Mouse (Mus musculus): ENCODE data around the gene Rps6.
A peak's percentile ranks its signal among the peaks of the same experiment; 100 is the strongest.
"Not testable (repeated sequence)": the region's sequence is repeated elsewhere in the genome, so short reads cannot be mapped to it uniquely, and the experiment has no call there.

Gene Rps6

DNA sequence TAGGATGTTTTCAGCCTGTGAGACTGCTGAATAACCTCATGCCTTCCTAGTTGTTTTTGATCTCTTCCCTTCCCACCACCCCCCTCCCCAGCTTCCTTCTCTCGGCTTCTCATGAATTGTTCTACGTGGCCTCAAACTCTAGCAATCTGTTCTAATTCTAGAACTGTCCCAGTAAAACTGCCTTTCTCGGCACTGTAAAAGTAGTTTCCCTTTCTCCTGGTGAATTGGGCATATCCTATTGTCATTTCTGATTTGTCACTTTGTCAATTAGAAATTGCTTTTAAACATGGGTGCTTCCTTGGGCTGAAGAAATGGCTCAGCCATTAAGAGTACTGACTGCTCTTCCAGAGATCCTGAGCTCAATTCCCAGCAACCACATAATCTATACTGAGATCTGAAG is 5.2 kb downstream of the Rps6 start:
- DNase-seq (ENCODE audit: low spot score in 2 of 2), result no peak

DNA sequence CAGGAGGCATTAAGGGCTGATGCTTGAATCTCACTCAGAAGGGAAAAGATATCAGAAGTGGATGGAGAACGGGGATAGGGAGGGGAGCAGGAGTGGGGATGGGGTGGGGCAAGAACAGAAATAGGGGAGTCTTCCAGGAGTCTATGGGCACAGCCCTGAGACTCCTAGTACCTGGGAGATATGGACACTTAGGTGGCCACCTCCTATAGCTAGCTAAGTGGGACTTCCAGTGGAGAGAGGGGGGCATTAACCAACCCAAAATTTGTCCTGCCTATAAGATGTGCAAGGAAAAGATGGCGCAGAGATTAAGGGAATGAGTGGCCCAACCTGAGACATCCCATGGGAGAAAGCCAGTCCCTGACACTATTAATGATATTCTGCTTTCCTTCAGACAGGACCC is 5.9 kb downstream of the Rps6 start:
- DNase-seq (ENCODE audit: low spot score in 2 of 2), result no peak

DNA sequence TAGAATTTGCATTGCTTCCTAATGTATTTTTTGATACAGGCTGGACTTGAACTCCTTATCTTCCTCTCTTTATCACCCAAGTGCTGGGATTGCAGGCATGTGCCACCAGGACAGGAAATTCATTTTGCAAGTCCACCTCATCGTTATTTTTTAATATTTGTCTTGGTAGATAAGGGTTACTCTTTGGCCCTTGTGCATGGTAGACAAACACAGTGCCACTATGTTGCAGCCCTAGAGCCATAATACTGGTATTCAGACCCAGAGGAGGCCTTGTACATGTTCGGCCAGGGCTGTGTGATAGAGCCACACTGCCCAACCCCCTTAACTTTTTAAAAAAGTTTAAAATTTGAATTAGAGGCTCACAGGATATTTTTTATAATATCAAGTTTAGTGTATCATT is 10.0 kb downstream of the Rps6 start:
- no peak for DNase-seq (ENCODE audit: low spot score in 2 of 2)

DNA sequence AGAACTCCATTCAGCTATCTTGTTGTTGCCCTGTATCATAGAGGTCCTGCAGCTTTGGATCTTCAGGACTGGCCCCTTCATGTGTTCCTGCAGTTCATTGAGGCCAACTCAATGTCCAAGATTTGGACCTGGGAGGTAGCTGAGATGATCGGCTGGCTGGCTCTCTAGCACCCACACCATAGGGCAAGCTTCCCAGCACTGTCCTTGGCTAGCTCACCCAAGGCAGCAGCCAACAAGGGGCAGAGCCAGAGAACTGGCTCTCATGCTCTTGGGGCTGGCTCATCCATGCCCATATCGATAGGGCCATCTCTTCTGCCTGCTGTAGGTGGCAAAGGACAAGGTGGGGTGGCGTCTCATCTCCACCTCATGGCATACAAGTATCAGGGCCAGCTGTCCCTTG is 11.8 kb downstream of the Rps6 start:
- peak; percentile 20 to 22 for DNase-seq (ENCODE audit: low spot score in 2 of 2)

DNA sequence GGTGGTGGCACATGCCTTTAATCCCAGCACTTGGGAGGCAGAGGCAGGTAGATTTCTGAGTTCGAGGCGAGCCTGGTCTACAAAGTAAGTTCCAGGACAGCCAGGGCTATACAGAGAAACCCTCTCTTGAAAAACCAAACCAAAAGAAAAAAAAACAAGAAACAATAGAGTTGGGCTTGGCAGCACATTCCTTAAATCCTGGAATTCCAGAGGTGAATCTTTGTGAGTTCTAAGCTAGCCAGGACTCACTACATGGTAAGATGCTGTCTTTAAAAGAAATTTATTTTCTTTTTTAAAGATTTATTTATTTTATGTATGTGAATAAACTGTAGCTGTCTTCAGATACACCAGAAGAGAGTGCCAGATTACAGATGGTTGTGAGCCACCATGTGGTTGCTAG is 16.1 kb downstream of the Rps6 start:
- not testable (repeated sequence) for DNase-seq (ENCODE audit: low spot score in 2 of 2)

DNA sequence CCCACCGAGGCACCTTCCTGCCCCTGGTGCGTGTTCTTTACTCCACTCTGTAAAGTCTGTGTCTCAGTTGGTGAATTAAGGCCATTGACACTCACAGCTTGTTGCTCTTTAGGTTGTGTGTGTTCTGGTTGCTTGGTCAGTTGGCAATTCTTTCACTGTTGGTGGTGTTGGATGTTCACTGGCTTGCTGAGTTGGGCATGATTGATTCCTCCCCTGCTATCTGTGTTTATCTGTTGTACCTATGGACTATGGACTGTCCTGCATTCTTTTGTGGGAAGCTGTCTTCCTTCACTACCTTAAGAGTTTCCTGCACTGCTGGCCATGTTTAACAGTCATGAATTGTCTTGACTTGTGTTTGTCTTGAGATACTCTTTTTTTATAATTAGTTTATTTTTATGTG is 25.3 kb downstream of the Rps6 start:
- DNase-seq (ENCODE audit: low spot score in 2 of 2), result no peak

DNA sequence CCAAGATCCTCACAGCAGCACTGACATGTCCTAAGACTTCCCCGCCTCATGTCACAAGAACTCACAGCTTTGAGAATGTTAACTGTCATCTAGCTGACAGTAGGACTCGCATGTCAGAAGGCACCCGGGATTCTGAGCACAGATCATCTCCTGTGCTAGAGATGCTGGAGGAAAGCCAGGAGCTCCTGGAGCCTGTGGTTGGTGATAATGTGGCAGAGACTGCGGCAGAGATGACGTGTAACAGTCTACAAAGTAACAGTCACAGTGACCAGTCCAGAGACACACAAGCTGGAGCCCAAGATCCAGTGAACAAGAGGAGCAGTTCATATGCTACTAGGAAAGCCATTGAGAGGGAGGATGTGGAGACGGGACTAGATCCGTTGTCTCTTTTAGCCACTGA is 32.1 kb downstream of the Rps6 start:
- DNase-seq (ENCODE audit: low spot score in 2 of 2), result no peak

DNA sequence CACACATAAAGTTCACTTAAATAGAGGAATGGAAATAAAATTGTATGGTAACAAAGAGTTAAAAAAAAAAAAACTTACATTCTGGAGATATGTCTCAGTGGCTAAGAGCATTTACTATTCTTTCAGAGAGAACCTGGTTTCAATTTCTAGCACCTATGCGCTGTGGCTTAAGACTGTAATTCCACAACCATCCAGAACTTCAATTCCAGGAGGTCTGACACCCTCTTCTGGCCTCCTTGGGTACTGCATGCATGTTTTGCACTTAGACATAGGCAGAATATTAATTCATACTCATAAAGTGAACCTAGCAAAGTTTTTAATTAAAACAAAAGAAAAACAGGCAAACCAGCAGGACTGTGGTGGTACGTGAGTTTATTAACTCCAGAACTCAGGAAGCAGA is 34.0 kb downstream of the Rps6 start:
- peak in 1 of 2 experiments; percentile 13 for DNase-seq (ENCODE audit: low spot score in 2 of 2)

DNA sequence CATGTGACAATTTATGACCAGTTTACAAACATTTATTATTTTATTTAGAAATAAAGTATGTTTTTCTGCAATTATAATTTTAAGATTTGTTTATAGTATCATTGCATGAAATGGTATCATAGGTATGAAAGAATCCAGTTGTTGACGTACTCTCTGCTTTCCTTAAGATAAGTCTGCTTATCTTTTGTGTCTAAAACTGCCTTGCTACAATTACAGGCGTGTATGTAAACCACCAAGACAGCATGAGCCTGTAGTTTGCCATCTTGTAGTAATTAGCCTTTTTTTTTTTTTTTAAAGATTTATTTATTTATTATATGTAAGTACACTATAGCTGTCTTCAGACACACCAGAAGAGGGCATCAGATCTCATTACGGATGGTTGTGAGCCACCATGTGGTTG is 42.4 kb downstream of the Rps6 start:
- no peak for DNase-seq (ENCODE audit: low spot score in 2 of 2)

DNA sequence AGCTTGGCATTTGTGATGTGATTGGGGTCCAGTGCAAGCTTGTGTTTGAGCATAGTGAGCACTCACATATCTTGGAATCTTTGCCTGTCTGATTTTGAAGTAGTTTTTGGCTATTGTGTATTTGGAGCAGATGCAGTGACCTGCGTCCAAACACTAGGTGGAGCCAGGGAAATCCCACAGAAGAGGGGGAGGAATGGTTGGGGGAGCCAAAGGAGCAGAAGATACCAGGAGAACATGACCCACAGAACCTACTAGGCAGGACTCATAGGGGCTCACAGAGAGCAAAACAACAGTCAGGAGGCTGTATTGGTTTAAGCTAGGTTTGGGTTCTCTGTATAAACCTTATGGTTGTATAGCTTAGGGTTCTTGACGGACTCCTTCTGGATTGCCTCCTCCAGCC is 46.6 kb downstream of the Rps6 start:
- DNase-seq (ENCODE audit: low spot score in 2 of 2), result peak in 1 of 2 experiments; percentile 3
